Mouse (Mus musculus): ENCODE measurements around the gene Gm20521. TPM values are rescaled to one million over a fixed set of nuclear protein-coding genes. Genes with fewer than 3 reads are reported as not detected.

Gm20521 gene
- total RNA-seq, 2 experiments from 2014 or later, result 0.45 to 7.3 TPM

GRCm38 (mm10) chr14:54892200-54892599 is 9.0 kb downstream of the Gm20521 start, which contains the start of gene Pabpn1:
Pabpn1 (plus strand) TSS chr14:54892500.
- DNase-seq (ENCODE audit: low spot score in 2 of 2), result no peak

DNA sequence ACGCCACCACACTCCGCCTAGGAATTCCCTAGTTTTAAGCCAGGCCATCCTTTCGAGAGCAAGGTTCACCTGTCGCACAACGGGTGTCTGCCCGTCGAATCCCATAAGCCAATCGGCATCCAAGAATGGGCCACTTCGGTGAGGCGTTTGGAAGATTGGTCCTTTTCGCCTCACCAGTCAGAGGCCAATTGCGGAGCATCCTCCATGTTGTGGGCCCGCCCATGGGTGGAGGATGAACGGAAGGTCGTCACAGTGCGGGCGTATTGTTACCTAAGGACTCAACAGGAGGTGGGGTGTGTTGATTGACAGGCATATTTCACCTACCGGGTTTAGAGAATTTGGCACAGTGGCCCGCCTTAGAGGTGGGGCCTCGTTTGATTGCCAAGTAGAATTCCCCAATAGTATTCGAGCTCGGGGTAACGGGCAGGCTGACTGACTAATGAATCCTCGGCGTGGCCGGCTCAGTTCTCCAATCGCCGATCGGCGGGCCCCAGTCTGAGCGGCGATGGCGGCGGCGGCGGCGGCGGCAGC is 10.5 kb downstream of the Gm20521 start:
- peak; percentile 99 for DNase-seq (ENCODE audit: low spot score in 2 of 2)

DNA sequence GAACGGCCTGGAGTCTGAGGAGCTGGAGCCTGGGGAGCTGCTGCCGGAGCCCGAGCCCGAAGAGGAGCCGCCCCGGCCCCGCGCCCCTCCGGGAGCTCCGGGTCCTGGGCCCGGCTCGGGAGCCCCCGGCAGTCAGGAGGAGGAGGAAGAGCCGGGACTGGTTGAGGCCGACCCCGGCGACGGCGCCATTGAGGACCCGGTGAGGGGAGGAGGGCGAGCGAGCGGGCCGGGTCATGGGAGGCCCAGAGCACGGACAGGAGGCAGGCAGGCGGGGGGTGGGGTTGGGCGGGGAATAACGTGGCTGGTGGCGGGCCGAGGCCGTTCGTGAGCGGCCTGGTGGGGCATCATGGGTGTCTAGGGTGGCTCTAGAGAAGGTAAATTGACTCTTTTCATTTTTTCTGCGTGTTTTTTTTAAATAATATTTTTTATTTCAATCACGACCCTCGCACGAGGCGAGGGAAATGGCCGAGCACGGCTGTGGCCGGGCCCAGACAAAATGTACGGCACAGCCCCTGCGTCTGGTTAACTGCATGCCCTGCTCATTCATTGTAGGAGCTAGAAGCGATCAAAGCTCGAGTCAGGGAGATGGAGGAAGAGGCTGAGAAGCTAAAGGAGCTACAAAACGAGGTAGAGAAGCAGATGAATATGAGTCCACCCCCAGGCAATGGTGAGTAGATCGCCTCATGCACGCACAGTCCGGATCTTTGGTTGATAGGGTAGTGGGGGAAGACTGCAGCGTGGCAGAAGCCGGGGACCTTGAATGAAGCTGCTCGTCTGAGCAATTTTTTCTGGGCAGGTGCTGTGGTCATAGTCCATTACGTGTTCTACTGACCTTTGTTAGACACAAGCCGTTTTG is 11.3 kb downstream of the Gm20521 start:
- DNase-seq (ENCODE audit: low spot score in 2 of 2), result peak in 1 of 2 experiments; percentile 49

DNA sequence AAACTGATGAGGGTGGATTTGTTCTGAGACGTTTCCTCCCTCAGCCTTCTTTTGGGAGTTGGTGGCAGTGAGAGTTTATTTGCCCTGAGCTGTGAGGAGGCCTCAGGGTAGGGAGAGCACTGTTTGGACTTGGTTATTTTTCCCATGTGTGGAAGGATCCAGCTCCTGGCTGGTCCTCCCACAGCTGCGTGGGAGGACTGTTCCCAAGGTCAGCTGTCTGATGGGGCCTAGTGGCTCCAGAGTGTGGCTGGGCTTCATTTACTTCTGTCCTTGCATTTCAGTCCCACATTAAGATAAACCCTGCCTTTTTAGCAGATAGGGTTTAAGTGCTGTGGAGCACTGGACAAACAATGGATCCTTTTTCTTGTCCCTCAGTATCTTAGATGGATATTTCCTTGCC is 14.2 kb downstream of the Gm20521 start:
- no peak for DNase-seq (ENCODE audit: low spot score in 2 of 2)

DNA sequence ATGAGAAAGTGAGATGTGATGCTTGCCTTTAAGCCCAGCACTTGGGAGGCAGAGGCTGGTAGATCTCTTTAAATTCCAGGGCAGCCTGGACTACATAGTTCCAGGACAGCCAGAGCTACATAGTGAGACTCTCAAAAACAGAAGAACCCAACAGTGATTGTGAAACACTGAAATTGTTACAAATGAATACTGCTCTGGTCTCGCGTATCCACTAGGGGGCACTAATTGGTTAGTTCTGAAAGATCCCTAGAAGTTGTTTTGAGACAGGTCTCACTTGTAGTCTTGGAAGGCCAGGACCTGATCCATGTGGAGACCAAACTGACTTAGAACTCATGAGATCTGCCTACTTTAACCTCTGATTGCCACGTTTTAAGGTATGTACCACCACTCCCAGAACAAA is 17.1 kb downstream of the Gm20521 start:
- peak; percentile 63 to 92 for DNase-seq (ENCODE audit: low spot score in 2 of 2)

DNA sequence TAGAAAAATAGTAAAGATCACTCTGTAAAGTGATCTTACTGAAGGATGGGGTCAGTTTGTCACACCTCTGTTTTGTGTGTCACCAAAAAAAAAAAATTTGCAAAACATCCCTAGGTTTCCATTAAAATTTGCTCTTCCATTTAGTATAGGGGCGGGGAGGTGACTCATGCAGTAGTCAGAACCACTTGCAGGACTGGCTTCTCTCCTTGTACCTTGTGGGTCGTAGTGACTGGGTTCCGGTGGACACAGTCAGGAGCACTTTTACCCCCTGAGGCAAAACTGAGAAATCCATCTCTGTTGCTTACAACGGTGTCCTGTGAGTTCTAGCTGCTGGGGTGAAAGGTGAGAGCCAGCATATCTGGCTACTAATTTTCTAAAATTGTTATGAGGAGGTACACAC is 20.4 kb downstream of the Gm20521 start:
- DNase-seq (ENCODE audit: low spot score in 2 of 2), result no peak

DNA sequence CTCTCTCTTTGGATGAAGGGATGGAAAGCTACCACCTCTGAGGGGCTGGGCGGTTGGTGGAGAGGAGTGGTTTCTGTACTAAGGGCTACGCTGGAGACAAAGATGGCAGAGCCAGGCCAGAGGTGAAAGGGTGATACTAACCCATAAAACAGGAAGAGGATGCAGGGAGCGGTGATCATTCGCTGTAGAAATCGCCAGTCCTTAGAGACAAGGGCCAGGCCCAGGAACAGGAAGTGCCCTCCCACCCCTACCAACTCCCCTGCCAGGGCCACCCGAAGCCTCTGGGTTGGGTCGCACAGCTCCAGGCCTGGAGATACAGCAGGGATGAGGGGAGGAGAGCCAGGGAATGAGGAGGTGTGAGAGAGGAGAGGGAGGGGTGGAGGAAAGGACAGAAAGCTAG is 25.4 kb downstream of the Gm20521 start:
- DNase-seq (ENCODE audit: low spot score in 2 of 2), result no peak

DNA sequence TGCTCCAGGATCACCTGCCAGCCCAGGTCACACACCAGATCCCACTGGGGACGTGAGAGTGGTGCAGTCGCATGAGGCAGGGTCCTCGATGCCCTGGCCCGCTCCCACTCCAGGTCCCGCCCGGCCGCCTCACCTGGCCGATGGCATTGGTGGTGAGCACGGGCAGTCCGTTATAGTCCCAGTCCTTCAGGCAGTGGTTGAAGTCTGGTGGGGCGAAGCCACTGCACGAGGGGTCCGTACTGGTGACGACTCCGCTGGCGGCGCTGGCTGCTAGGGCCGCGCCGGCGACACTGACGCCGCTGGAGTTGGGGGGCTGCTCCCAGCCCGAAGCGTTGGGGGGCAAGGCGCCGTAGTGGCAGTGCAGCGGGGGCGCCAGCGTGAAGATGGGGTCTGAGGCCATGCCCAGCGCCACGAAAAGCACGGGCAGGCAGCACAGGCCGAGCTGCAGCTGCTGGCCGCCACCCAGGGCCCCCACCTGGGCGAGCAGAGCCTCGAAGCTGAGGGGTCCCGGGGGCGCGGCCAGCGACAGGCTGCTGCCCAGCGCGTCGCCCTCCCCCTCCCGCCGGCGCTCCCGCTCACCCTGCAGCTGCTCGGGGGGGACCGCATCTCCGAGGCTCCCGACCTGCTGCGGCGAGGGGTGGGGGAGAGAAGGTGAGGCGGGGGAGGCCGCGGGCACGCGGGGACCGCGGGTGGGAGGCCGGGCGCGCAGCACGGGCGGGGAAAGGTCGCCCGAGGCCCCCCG is 29.0 kb downstream of the Gm20521 start:
- peak in 1 of 2 experiments; percentile 34 for DNase-seq (ENCODE audit: low spot score in 2 of 2)

GRCm38 (mm10) chr14:54912886-54913285 is 29.6 kb downstream of the Gm20521 start, which contains the start of gene Slc22a17:
Slc22a17 (minus strand) TSS chr14:54913132.
- peak; percentile 82 to 88 for DNase-seq (ENCODE audit: low spot score in 2 of 2)

DNA sequence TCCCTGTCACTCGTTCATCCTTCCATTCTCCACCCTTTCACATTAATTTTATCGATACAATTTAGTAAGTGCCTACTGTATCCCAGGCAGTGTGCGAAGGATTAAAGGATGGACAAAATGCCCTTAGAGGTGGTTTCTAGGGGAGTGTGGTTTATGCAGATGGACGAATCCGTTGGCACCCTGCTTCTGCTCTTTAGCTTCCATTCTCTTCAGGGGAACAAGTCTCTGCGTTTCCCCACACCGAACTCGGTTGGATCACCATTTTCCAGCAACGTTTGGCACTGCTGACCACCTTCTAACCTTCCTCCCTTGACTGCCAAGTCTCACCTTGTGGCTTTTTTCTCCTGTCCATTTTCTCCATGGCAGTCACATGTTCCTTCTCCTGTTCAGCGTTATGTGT is 30.1 kb downstream of the Gm20521 start:
- DNase-seq (ENCODE audit: low spot score in 2 of 2), result no peak

GRCm38 (mm10) chr14:54920076-54920685 is 36.9 kb downstream of the Gm20521 start:
- no peak for DNase-seq (ENCODE audit: low spot score in 2 of 2)

DNA sequence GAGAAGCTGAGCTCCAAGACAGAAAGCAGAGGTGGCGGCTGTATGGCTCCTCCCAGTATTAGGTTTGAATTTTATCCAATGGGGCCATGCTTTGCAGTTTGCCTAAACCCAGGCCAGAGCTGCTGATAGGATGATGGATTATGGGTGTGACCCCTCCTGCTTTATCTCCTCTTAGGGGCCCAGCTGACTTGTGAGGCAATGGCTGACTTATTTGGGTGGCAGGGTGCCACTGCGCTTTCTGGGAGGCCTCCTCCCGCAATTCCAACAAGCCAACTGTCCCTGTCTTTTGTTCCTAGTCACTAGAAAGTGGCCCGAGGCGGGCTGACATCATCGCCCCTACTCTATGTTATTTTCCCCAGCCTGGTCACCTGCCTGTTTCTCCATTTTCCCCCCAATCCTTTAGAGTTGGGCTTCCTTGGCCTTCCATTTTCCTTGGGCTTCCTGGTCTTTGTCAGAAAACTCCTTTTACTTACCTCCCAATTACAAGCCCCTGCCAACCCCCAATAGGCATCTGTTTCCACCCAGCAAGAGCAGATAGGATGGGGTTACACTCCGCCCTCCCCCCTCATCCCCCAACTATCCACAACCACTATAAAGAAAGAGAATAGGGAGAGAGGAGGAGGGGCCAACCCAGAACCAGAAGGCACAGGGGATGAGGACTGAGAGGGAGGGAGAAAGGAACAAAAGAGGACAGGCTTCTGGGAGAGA is 41.6 kb downstream of the Gm20521 start:
- DNase-seq (ENCODE audit: low spot score in 2 of 2), result no peak

- DNase-seq (ENCODE audit: low spot score in 2 of 2), result peak in 1 of 2 experiments; percentile 31
Observed at GRCm38 (mm10) chr14:54925349-54926342, 42.4 kb downstream of the Gm20521 start, which contains the start of gene Efs. Efs (minus strand) TSS chr14:54926126.

DNA sequence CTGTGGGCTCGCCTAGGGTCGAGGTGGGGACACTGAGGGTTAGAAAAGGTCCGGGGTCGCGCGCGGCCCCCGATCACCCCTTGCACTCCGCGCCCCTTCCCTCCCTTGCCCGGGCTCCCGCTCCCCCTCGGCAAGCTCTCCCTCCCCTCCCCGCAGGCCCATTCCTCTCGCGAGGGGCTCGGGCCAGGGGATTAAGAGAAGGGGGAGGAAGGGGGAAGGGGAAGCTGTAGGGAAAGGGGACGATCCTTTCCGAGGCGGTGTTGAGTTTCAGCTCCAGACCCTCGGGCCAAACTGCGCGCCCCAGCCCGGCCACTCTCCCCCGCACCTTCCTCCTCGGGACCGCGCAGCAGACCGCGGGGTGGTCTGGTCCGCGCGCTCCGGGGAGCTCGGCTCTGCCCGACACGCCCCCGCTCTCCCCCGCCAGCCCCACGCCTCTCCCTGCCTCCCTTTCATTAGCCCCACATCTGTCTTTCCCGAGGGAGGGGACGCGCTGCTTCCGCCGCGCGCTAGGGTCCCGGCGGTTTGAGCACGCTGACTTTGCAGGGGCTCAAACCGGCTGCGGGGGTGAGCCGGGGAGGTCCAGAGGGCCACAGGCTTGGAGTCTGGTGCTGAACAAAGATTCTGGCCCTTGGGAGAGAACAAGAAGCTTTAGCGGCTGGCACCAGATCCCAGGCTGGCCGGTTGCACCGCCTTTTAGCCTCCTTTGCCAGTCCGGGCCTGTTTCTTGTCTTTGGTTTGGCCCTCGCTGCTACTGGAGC is 43.3 kb downstream of the Gm20521 start:
- peak in 1 of 2 experiments; percentile 42 for DNase-seq (ENCODE audit: low spot score in 2 of 2)

DNA sequence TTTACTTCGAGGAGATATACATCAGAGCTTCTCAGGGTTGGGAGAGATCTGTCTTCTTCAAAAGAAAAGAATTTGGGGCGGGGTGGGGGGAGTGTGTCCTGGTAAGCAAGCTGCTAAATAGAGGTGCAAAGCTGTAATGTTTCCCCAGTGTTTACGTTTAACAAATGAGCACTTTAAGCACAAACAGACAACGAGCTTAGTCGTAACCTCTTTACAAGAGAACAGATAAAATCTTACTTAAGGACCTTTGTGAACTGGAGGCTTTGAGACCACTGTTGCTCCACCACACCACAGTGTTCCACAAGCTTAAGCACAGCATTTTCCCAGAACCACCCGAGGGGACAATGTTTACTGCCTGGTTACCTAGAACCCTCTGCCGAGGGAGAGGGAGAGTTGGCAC is 44.1 kb downstream of the Gm20521 start:
- no peak for DNase-seq (ENCODE audit: low spot score in 2 of 2)

- DNase-seq (ENCODE audit: low spot score in 2 of 2), result no peak
Observed at GRCm38 (mm10) chr14:54929801-54930200, 46.6 kb downstream of the Gm20521 start.

- no peak for DNase-seq (ENCODE audit: low spot score in 2 of 2)
Observed at GRCm38 (mm10) chr14:54930431-54930830, 47.2 kb downstream of the Gm20521 start.

DNA sequence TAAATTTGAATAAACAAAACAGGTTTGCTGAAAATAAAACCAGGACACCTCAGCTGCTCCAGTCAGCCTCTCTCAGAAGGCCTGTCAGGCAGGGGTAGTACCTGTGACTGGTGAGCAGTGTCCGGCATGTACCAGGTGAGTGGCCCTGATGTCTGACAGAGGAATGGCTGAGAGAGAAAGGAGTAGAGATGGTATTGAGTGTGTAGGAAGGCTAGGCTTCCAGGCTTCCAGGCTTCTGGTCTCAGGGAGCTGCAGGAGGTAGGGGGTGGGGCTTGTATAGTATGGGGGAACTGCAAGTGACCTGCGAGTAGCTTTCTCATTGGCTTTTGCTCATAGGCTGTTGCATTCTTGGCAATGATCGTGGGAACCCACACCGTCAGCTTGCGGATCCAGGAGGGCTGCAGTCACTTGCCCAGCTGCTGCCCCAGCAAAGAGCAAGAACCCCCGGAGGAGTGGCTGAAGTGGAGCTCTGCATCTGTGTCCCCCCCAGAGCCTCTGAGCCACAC is 49.5 kb downstream of the Gm20521 start, which contains the start of gene Il25:
Gene Il25, plus strand, starts transcription at position 51 of the 506 bp plus-strand sequence.
- DNase-seq (ENCODE audit: low spot score in 2 of 2), result no peak

All from layer of hippocampus, adult 18-20 months (tissue).